Mouse (Mus musculus) B cell, adult 2 months (primary cell): ENCODE results near the gene Snd1.

Experiments used
- DNase-seq, 2 experiments: peaks; one replicate each; pipeline ENCODE4 v3.0.0; 2022

Gene Snd1

GRCm38 (mm10) chr6:28877945-28878666 lies 403.2 kb downstream of the Snd1 start:
- DNase-seq, result peak; percentile 11 to 30

GRCm38 (mm10) chr6:28879315-28879714 lies 404.4 kb downstream of the Snd1 start:
- no peak for DNase-seq

GRCm38 (mm10) chr6:28880909-28881308 lies 406.0 kb downstream of the Snd1 start:
- DNase-seq, result no peak

GRCm38 (mm10) chr6:28883518-28883917 lies 408.6 kb downstream of the Snd1 start:
- DNase-seq, result no peak

GRCm38 (mm10) chr6:28886724-28887440 lies 411.9 kb downstream of the Snd1 start:
- DNase-seq, result no peak

- DNase-seq, result no peak
Measured at GRCm38 (mm10) chr6:28890426-28890825, 415.5 kb downstream of the Snd1 start.

- no peak for DNase-seq
Measured at GRCm38 (mm10) chr6:28891480-28891879, 416.5 kb downstream of the Snd1 start.

GRCm38 (mm10) chr6:28895004-28895515 lies 420.1 kb downstream of the Snd1 start:
- DNase-seq, result no peak

- DNase-seq, result no peak
Measured at GRCm38 (mm10) chr6:28895726-28896125, 420.8 kb downstream of the Snd1 start.

GRCm38 (mm10) chr6:28896762-28897320 lies 421.9 kb downstream of the Snd1 start:
- no peak for DNase-seq

- no peak for DNase-seq
Measured at GRCm38 (mm10) chr6:28897326-28898085, 422.6 kb downstream of the Snd1 start.

- peak; percentile 59 to 60 for DNase-seq
Measured at GRCm38 (mm10) chr6:28898836-28899235, 423.9 kb downstream of the Snd1 start.

- DNase-seq, result no peak
Measured at GRCm38 (mm10) chr6:28902573-28902972, 427.6 kb downstream of the Snd1 start.

GRCm38 (mm10) chr6:28904417-28904816 lies 429.5 kb downstream of the Snd1 start:
- peak; percentile 33 to 36 for DNase-seq

GRCm38 (mm10) chr6:28905301-28905700 lies 430.4 kb downstream of the Snd1 start:
- no peak for DNase-seq

GRCm38 (mm10) chr6:28909866-28910265 lies 434.9 kb downstream of the Snd1 start:
- DNase-seq, result no peak

GRCm38 (mm10) chr6:28914981-28915380 lies 440.0 kb downstream of the Snd1 start:
- DNase-seq, result no peak

GRCm38 (mm10) chr6:28916630-28917029 lies 441.7 kb downstream of the Snd1 start:
- DNase-seq, result no peak

- no peak for DNase-seq
Measured at GRCm38 (mm10) chr6:28919346-28919745, 444.4 kb downstream of the Snd1 start.

- DNase-seq, result no peak
Measured at GRCm38 (mm10) chr6:28922371-28922770, 447.4 kb downstream of the Snd1 start.

GRCm38 (mm10) chr6:28923091-28923824 lies 448.3 kb downstream of the Snd1 start:
- DNase-seq, result no peak

GRCm38 (mm10) chr6:28923837-28924236 lies 448.9 kb downstream of the Snd1 start:
- no peak for DNase-seq
